Mouse (Mus musculus): Measurements from ENCODE around the gene Ppa1.

Ppa1 gene

DNA sequence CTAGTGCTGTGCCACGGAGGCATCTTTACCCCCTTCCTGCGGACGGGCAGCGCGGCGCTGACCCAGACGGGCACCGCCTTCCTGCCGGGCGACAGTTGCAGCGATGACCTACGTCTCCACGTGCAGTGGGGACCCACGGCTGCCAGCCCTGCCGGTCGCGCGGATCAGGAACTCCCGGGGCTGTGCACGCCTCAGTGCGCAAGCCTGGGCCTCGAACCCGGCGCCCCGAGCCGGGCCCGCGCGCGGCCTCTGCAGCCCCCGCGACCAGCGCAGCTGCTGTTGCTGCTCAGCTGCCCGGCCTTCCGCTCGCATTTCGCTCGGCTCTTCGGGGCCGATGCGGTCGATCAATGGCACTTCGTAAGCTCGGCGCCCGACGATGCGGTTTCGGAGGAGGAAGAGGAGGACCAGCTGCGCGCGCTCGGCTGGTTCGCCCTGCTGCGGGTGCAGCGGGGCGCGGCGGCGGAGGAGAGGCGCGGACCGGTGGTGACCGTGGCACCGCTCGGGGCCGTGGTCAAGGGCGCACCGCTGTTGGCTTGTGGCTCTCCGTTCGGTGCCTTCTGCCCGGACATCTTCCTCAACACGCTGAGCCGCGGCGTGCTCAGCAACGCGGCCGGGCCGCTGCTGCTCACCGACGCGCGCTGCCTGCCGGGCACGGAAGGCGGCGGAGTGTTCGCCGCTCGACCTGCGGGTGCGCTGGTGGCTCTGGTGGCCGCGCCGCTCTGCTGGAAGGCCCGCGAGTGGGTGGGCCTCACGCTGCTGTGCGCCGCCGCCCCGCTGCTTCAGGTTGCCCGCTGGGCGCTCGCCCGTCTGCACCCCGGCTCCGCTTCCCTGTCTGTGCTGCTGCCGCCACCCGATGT is 47.6 kb downstream of the Ppa1 start:
- DNase-seq (ENCODE audit: low spot score in 2 of 2), result no peak

DNA sequence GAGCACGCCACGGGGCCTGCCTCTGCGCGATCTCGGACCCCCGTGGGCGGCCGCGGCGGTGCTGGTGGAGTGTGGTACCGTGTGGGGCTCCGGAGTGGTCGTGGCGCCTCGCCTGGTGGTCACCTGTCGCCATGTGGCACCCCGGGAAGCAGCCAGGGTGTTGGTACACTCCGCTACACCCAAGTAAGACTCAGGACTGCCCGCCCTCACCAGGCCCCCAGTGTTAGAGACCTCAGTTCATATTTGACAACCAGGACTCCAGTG is 48.1 kb downstream of the Ppa1 start:
- peak in 1 of 2 experiments; percentile 43 for DNase-seq (ENCODE audit: low spot score in 2 of 2)

DNA sequence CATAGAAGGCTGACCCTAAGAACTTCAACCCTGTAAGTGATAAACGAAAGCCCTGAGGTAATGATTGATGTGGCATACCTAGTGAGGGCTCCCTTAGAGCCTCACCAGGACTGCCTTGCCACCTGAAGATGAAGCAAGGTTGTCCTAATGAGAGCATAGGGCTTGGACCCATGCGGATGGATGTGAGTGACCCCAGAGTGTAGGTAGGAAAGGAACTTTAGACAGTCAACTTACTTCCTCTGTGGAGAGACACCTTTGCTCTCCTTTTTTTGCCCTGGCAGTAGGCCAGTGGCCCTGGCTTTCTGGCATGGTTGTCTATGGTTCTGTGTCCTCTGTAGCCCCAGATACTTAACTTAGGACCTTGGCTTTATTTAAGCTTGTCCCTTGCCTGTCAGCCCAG is 48.7 kb downstream of the Ppa1 start:
- no peak for DNase-seq (ENCODE audit: low spot score in 2 of 2)

DNA sequence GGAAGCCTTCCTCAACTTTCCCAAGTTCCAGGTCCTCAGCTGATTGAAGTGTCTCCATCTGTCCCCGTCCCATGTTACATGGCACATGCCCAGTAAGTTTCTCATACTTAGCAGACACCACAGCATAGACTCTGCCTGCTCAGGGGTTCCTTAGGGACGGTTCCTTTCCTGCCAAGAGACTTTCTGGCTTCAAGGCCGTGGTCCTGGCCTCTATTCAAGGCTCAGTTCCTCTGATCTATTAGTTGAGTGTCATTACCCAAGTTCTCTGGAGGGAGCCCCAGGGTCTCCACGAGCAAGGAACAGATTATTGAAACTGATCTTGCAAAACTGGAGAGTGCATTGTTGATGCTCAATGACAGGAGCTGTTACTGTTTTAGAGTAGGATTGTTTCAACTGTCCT is 56.3 kb downstream of the Ppa1 start:
- no peak for DNase-seq (ENCODE audit: low spot score in 2 of 2)

DNA sequence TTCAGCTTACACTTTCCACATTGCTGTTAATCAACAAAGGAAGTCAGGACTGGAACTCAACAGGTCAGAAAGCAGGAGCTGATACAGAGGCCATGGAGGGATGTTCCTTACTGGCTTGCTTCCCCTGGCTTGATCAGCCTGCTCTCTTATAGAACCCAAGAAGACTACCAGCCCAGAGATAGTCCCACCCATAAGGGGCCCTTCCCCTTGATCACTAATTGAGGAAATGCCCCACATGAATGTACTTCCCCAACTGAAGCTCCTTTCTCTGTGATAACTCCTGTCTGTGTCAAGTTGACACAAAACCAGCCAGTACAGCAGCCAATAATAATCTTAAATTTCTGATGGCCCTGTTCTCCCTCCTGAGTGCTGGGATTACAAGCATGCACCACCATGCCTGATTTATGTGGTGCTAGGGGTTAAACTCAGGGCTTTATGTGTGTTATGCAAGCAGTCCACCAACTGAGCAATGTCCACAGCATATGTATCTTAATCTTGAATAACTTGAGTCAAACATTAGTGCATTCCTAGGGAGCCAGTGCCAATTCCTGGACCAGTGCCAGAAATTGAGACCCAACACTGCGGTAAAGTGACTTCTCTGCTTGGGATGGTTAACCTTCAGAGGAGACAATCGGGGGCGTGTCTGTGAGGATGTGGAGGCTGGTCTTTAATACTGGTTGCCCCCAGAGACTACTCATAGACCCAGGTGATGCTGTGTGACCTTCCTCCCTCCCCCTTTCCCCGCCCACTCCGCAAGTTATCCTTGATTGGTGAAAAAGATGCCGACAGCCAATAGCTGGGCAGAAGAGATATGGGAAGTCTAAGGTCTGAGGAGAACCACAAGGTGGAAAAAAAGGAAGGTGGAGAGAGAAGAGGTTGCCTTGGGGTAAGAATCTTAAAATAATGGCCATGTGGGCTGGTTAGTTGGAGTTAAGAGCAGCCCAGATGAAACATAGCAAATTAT is 58.3 kb downstream of the Ppa1 start:
- no peak for DNase-seq (ENCODE audit: low spot score in 2 of 2)

DNA sequence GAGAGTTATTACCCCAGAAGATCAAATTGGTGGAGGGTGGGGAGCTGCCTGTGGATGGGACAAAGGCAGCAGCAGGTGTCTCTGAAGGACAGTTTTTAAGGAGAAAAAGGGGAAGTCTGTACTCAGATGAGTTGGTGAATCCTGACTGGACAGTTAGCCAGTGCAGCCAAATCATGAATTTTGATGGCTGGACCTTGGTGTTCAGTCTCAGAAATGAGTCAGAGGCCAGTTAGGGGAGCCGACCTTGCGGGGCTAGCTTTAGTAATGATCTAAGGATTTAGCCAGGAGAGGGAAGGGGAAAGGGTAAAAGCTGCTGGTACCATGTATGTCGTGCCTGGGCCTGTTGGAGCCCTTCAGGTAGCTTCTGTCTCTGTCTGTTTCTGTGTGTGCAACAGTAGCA is 65.2 kb downstream of the Ppa1 start:
- DNase-seq (ENCODE audit: low spot score in 2 of 2), result no peak

DNA sequence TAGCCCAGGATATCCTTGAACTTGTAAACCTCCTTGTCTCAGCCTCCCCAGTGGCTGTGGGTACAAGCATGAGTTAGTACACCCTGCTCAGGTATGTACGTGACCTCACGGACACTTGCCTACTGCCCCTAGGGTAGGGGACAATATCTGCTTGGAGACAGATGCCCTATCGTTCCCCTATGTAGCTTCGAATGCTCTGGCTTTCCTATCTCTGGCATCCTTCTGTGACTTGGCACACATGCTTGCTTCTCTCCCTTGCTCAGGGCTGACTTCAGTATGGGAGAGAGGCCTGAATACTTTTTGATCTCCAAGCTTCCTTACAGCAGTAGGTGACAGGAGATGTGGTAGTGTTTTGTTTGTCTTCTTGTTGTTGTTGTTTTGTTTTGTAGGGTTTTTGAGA is 65.8 kb downstream of the Ppa1 start:
- no peak for DNase-seq (ENCODE audit: low spot score in 2 of 2)

DNA sequence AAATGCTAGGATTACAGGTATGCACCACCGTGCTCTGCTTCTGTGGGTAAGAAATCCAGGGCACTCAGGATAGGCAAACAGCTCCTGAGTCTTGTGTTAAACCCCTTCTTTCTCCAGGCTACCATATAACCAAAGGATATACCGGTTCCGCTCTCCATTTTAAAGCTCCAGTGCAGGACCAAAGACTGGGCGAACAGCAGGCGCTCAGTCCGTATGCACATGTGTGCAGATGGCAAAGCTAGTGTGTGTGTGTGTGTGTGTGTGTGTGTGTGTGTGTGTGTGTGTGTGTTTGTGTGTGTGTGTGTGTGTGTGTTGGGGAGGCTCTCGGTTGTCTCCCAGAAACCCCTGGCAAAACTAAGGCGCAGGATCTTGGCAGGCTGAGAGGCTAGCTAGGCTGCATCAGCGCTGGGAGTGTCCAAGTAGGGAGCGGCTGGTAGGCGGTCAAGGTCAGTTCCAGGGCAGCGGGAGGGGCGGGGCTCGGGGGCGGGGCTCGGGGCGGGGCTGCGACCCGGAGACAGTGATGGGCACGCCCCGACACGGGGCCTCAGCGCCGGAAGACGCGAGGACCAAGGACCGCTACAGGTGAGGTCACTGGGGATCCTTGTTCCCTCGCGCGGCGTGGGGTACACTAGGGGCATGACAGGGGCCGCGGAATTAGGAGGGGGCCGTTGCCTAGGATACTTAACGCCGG is 66.6 kb downstream of the Ppa1 start, which contains the start of gene Aifm2:
Gene Aifm2, plus strand, starts transcription at position 493 of the 691 bp plus-strand sequence.
- DNase-seq (ENCODE audit: low spot score in 2 of 2), result no peak

DNA sequence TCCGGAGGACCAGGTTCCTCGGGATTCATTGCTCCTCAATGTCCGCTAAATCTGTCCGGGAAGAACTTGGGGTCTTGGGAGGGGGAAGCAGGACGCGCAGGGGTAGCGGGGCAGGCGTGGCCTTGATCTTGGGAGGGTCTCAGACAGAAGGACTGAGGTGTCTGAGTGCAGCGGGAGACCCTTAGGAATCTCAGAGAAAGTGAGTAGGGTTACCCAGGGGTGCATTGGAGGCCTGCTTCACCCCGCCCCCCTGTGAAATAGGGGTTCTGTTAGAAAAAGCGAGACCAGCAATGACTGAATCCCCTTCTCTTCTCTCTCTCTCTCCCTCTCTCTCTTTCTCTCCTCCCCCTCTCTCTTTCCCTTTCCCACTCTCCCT is 67.1 kb downstream of the Ppa1 start:
- DNase-seq (ENCODE audit: low spot score in 2 of 2), result no peak

DNA sequence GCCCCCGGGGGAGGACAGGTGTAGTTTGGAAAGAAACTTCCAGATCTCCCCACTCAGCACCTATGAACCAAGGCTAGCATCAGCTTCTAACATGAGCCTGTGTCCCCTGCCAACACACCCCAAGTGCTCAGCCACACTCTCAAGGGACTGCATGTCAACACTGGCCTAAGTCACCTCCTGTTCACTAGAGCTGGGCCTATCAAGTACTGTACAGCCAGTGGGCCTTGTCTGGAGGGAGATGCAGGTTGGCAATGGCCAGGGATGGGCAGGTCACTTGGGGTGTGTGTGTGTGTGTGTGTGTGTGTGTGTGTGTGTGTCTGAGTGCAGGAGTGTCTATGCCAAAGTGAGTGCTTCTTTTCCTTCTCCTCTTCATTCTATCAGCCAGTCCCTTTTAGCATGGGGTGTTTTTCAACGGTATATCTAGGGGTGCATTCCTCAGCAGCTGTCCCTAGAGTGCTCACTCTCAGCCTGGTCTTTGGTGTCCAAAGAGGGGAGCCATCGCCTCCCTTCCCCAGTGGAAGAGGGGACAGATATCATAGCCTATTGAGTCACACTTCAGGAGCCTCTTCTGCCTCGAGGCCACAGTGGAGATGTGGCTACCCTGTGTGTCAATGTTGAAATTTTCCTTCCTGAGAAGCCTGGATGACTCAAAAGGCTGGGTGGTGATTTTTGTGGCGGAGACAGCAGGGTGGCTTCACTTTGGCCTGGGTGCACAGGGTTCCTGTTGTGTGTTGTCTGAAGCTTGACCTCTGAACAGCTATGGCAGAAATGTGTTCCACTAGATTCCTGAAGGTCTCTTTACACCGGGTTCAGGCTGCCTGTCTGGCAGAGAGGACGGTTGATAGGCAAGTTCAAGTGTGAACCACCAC is 67.9 kb downstream of the Ppa1 start:
- no peak for DNase-seq (ENCODE audit: low spot score in 2 of 2)

DNA sequence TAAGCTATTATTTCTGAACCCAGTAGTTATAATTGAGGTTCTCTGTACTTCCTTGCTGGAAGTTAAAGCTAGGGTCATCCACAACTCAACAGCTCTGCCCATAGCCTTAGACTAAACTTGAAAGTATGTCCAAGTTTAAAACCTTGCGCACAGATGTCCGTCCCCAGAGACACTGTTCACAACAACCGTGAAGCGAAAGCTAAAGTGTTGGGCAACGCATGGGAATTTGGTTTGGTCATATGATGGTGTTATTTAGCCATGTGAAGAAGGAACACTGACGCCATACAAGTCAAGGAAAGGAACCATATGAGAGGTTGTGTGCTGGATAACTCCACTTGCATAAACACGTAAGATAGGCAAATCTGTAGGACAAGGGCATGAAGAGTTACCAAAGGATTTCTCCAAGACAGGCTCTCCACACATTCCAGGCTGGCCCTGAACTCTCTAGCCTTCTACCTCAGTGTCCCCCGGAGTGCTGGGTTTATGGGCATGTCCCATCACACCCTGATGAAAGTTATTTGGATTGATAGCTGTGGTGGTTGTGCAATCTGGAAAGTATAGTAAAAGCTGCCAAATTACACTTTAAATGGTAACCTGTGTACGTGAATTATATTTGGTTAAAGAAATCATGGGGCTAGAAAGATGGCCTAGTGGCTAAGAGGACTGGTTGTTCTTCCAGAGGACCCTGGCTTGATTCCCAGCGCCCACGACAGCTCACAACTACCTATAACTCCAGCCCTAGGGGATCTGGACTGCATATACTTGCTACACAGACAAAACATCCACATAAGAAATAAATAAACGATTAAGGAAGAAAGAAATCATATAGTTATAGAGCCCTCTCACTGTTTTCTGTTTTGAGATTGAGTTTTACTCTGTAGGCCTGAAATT is 69.3 kb downstream of the Ppa1 start:
- DNase-seq (ENCODE audit: low spot score in 2 of 2), result no peak

DNA sequence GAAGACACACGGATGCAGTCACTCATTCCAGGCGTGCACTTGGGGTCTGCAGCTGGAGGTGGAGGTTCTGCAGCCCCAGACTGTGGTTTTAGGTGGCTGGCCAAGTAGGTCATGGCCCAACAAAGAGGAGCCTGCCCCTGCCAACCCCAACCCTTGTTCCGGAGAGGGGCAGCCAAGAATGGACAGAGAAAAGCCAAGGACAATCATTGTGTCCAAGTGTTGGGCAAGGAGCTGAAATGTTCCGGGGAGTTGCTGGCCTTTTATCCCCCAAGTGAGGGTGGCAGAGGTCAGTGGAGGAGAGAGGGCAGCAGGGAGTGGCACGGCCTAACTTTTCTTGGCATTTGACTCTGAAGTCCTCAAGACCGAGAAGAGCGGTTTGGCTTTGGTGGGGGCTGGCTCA is 72.0 kb downstream of the Ppa1 start:
- DNase-seq (ENCODE audit: low spot score in 2 of 2), result no peak

DNA sequence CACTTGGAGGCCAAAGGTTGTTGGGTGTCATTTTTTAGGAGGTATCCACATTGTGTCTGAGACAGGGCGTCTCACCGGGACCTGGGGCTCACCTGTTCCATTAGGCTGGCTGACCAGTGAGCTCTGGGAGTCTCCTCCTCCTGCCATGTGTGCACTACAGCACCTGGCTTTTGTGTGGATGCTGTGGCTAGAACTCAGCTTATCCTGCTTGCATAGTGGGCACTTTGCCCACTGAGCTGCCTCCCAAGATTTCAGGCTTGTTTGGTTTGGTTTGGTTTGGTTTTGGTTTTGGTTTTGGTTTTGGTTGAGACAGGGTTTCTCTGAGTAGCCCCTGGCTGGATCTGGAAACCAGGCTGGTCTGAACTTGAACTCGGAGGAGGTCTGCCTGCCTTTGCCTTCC is 73.9 kb downstream of the Ppa1 start:
- DNase-seq (ENCODE audit: low spot score in 2 of 2), result no peak

DNA sequence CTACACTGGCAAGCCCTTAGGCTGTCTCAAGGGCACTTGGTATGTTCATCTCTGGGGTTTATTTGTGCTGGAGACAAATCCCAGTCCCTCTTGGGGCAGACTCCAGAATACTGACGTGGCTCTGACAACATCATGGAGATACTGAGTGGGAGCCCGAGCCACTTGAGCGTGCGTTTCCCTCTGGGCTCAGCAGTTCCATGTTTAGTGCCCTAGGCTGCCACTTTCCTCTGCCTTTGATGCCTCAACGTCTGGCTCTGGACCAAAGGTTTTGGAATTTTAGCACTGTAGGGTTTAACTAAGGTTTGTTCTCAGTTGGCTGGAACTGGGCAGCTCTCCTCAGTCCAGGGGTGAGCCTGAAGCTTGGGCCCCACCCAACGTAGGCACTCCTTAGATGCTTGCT is 74.9 kb downstream of the Ppa1 start:
- DNase-seq (ENCODE audit: low spot score in 2 of 2), result no peak
